Mouse (Mus musculus) mouse trophoblast stem cell (cell line): Measurements from ENCODE around the gene Vps41.

Experiments used
- in situ Hi-C, 2 experiments: fragments of 300-500 bp; cut with MseI, MboI; formaldehyde crosslinking; loops; 2 replicates in 1 of 2; 3 replicates in 1 of 2; pipeline ENCODE4 v1.15.1; 2025

Vps41 gene

GRCm38 (mm10) chr13:18791724-18792123 lies 74.6 kb downstream of the Vps41 start:
- in situ Hi-C loops: no loop called here

GRCm38 (mm10) chr13:18794454-18794853 lies 77.4 kb downstream of the Vps41 start:
- in situ Hi-C loops: no loop called here

GRCm38 (mm10) chr13:18797555-18797954 lies 80.5 kb downstream of the Vps41 start:
- in situ Hi-C loops: no loop called here

GRCm38 (mm10) chr13:18800434-18800833 lies 83.3 kb downstream of the Vps41 start:
- in situ Hi-C loops: loop anchor here in 1 of 2 experiments (25.0 kb wide), 1 partner anchor 738 kb away; no protein-coding TSS in a partner anchor

GRCm38 (mm10) chr13:18809465-18809864 lies 92.4 kb downstream of the Vps41 start:
- in situ Hi-C loops: loop anchor here in 1 of 2 experiments (25.0 kb wide), 1 partner anchor 747 kb away; no protein-coding TSS in a partner anchor

- in situ Hi-C loops: loop anchor here in 1 of 2 experiments (25.0 kb wide), 1 partner anchor 748 kb away; no protein-coding TSS in a partner anchor
Observed at GRCm38 (mm10) chr13:18809978-18810675, 93.0 kb downstream of the Vps41 start.

- in situ Hi-C loops: loop anchor here in 1 of 2 experiments (25.0 kb wide), 1 partner anchor 762 kb away; no protein-coding TSS in a partner anchor
Observed at GRCm38 (mm10) chr13:18824420-18825123, 107.5 kb downstream of the Vps41 start.

GRCm38 (mm10) chr13:18827029-18827428 lies 109.9 kb downstream of the Vps41 start:
- in situ Hi-C loops: no loop called here

- in situ Hi-C loops: no loop called here
Observed at GRCm38 (mm10) chr13:18830486-18830885, 113.4 kb downstream of the Vps41 start.

- in situ Hi-C loops: no loop called here
Observed at GRCm38 (mm10) chr13:18839231-18839630, 122.1 kb downstream of the Vps41 start.

- in situ Hi-C loops: no loop called here
Observed at GRCm38 (mm10) chr13:18840366-18840765, 123.3 kb downstream of the Vps41 start.

- in situ Hi-C loops: no loop called here
Observed at GRCm38 (mm10) chr13:18841019-18841418, 123.9 kb downstream of the Vps41 start.

- in situ Hi-C loops: no loop called here
Observed at GRCm38 (mm10) chr13:18841752-18842282, 124.7 kb downstream of the Vps41 start.

- in situ Hi-C loops: no loop called here
Observed at GRCm38 (mm10) chr13:18842556-18842955, 125.5 kb downstream of the Vps41 start.

GRCm38 (mm10) chr13:18843546-18843945 lies 126.5 kb downstream of the Vps41 start:
- in situ Hi-C loops: no loop called here

- in situ Hi-C loops: no loop called here
Observed at GRCm38 (mm10) chr13:18847386-18847785, 130.3 kb downstream of the Vps41 start.

GRCm38 (mm10) chr13:18849563-18849962 lies 132.5 kb downstream of the Vps41 start:
- in situ Hi-C loops: no loop called here

GRCm38 (mm10) chr13:18851182-18851581 lies 134.1 kb downstream of the Vps41 start:
- in situ Hi-C loops: no loop called here

- in situ Hi-C loops: no loop called here
Observed at GRCm38 (mm10) chr13:18852718-18853117, 135.6 kb downstream of the Vps41 start.

GRCm38 (mm10) chr13:18856026-18856802 lies 139.1 kb downstream of the Vps41 start:
- in situ Hi-C loops: no loop called here

GRCm38 (mm10) chr13:18858183-18858582 lies 141.1 kb downstream of the Vps41 start:
- in situ Hi-C loops: no loop called here

GRCm38 (mm10) chr13:18859389-18859788 lies 142.3 kb downstream of the Vps41 start:
- in situ Hi-C loops: no loop called here
